Mouse (Mus musculus) hindbrain, embryonic 15.5 days (tissue): Measurements from ENCODE around the gene Slc13a3. TPM values are rescaled to one million over a fixed set of nuclear protein-coding genes. Genes with fewer than 3 reads are reported as not detected.

Experiments
- ATAC-seq: fragments of 200-750 bp; cut with Nextera tagmentation; 2 replicates; pipeline ENCODE4 v1.8.0; 2017; ENCODE audit warnings: low read depth, moderate number of reproducible peaks, moderate TSS enrichment; ENCODE audit not compliant: low FRiP score
- H3K27ac ChIP-seq: fragments of 300-500 bp; sonication (generic); replicated peaks from 2 replicates; pipeline ENCODE4 v1.5.1; 2015; ENCODE audit warnings: mild to moderate bottlenecking, inconsistent platforms
- H3K27me3 ChIP-seq: fragments of 300-500 bp; sonication (generic); 2 replicates; pipeline ENCODE4 v1.6.1; 2015; ENCODE audit warnings: control low read depth, inconsistent platforms
- H3K36me3 ChIP-seq: fragments of 300-500 bp; sonication (generic); 2 replicates; pipeline ENCODE4 v1.6.1; 2015; ENCODE audit warnings: control low read depth, inconsistent platforms
- H3K4me1 ChIP-seq: fragments of 300-500 bp; sonication (generic); replicated peaks from 2 replicates; pipeline ENCODE4 v1.6.1; 2015; ENCODE audit warnings: control low read depth, inconsistent platforms
- H3K4me2 ChIP-seq: fragments of 300-500 bp; sonication (generic); 2 replicates; pipeline ENCODE4 v1.6.1; 2015; ENCODE audit warnings: moderate library complexity, mild to moderate bottlenecking, inconsistent platforms
- H3K4me3 ChIP-seq: fragments of 300-500 bp; sonication (generic); 2 replicates; pipeline ENCODE4 v1.5.1; 2015; ENCODE audit warnings: mild to moderate bottlenecking, inconsistent platforms
- H3K9ac ChIP-seq: fragments of 300-500 bp; sonication (generic); 2 replicates; pipeline ENCODE4 v1.6.1; 2015; ENCODE audit warnings: inconsistent platforms
- H3K9me3 ChIP-seq: fragments of 300-500 bp; sonication (generic); 2 replicates; pipeline ENCODE4 v1.6.1; 2016; ENCODE audit warnings: control low read depth, inconsistent platforms
- WGBS: fragments of 180-500 bp; shearing (Covaris S2); methylation state at CpG from one replicate; pipeline ENCODE4 v1.1.7; 2015; 5-methylcytosine and 5-hydroxymethylcytosine counted together
- polyA plus RNA-seq: library from polyadenylated mRNA; unstranded; fragments of >200 nt; fragmentation: Nextera tagmentation; extraction: Ambion mirVana; gene quantifications from 2 replicates; pipeline ENCODE4 v1.2.1, GENCODE M21; 2015

The Slc13a3 gene
- polyA plus RNA-seq, 1 experiment from 2014 or later = 7.7 TPM

DNA sequence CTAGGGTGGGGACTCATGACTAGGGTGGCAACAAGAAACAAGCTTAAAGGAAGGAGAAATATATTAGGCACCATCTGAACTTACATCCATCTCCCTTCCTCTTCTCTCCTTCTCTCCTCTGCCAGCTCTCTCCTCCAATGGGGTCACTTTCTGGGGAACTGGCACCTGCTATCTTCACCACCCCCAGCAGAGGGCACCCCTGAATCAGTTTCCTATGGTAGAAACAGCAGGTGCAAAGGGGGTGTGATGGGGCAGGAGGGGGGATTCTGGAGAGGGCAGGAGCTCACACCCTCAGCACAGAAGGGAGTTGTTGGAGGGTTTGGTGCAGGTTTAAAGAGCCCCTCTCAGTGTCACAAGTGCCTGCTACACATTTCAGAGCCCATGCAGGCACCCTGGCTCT, 23.2 kb upstream of the Slc13a3 start:
- Histone ChIP-seq H3K9ac (no peak overlapping the region), H3K4me2 (no peak overlapping the region), H3K36me3 (no peaks in the 10 kb centered on the region), H3K4me3 (no peak overlapping the region), H3K9me3 (no peaks in the 10 kb centered on the region), H3K27me3 (no peaks in the 10 kb centered on the region), H3K4me1 (peaks cover 19% of the 10 kb centered on the region), H3K27ac (no peak overlapping the region)
- no peak for ATAC-seq

DNA sequence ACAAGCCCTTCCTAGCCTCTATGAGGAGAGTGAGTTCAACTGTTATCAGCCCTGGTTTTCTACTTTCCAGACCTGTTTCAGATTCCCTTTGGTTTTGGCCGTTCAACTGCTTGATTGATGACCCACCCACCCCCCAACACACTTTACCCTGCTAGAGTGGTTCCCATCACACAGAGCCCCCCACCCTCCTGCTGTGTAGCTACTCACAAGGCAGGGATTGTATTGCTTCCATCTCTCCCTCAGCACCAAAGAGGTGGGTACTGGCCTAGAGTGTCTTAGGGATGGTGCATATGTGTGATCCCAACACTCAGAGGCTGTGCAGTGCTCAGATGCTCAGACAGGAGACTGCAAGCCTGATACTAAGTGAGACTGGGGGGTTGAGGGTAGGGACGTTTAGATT, 21.5 kb upstream of the Slc13a3 start:
- Histone ChIP-seq H3K9me3 (no peaks in the 10 kb centered on the region), H3K4me2 (peak overlapping the region; percentile 70), H3K4me1 (peaks cover 19% of the 10 kb centered on the region), H3K27me3 (no peaks in the 10 kb centered on the region), H3K9ac (0 out of 2 replicates have a peak overlapping the region, but pooled peaks have one; percentile 75), H3K4me3 (peak overlapping the region; percentile 76; the same call in 1 of the 2 replicates), H3K36me3 (peaks cover 13% of the 10 kb centered on the region), H3K27ac (peak overlapping the region; percentile 88)
- no peak for ATAC-seq
- 28% methylated on average over 2 of the region's 2 CpGs for WGBS

DNA sequence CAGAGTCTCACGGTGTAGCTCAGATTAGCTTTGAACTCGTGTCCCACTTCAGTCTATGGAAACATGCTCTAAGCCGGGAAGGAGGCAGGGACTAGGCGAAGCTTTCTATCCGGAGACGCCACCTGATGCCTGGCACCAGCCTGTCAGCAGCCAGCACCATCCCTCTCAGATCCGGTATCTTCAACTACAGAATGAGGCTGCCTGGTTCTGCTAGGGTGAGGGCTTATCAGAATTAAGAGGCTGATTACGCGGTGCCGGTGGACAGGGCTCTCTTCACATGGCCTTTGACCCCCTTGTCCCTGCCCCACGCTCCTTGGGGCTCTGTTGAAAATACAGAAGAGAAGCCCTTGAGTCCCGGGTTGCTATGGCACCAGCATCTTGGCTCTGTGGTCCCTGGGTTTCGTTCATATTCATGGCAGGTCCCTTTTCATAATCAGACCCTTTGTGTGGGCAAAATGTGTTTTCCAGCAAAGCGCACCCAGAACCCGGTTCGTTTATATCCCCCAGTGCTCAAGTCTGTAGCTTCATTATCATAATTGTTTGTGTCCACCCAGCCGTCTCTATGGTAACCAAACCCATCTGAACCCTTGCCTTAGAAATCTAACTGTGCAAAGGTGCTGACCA, 20.7 kb upstream of the Slc13a3 start:
- peak; percentile 40 for ATAC-seq
- 5% methylated on average over 17 of the region's 17 CpGs for WGBS
- Histone ChIP-seq H3K4me3 (peak overlapping the region; percentile 76), H3K4me1 (peaks cover 19% of the 10 kb centered on the region), H3K27ac (peak overlapping the region; percentile 88), H3K9me3 (no peaks in the 10 kb centered on the region), H3K36me3 (peaks cover 21% of the 10 kb centered on the region), H3K4me2 (peak overlapping the region; percentile 70), H3K27me3 (no peaks in the 10 kb centered on the region), H3K9ac (peak overlapping the region; percentile 75)

DNA sequence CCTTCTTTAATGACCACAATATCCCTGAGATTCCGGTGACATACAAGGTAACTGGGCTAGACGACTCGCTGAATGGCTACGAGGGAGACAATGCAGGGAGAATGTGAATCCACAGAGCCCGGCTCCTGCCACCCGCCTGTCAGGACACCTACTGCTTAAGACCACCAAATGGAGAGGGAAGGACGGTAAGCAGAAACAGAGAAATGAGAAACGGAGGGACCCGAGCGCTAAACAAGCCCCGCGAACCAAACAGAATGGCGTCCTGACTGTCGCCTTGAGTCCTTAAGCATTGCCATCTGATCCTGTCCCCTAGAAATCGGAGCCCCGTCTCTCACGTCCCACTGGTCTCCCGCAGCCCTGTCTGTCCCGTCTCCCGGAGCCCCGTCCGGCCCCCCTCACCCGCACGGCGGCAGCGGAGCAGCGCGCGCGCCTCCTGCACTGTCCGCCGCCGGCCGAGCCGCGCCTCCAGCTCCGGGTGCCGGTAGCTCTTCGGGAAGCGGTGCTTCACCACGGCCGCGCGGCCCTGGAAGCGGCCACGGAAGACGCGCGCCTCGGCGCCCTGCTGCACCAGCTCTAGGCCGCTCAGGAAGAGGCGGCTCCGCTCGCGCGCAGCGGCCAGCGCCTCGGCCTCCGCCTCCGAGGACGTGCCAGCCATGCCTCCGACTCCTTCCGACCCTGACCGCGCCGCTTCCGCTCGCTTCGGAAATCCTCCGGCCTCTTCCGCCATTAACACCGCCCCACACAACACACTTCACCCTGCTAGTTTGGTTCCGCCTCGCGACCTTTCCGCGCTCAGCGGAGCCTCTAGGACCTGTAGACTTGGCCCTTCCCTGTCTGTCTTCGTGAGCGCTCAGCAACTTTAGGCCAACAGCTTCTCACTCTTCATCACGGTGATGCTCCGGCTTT, 19.9 kb upstream of the Slc13a3 start, which contains the start of gene Trp53rka:
Trp53rka (minus strand) TSS at position 677 of the 906 bp plus-strand sequence.
- Histone ChIP-seq H3K9ac (peak within 1 kb of the TSS; percentile 75), H3K36me3 (peaks cover 21% of the 10 kb centered on the region), H3K4me2 (peak within 1 kb of the TSS; percentile 70), H3K27ac (peak within 1 kb of the TSS; percentile 88), H3K27me3 (no peaks in the 10 kb centered on the region), H3K9me3 (no peaks in the 10 kb centered on the region), H3K4me1 (peaks cover 19% of the 10 kb centered on the region), H3K4me3 (peak within 1 kb of the TSS; percentile 76)
- WGBS = under 1% methylated on average over 83 of the region's 84 CpGs
- ATAC-seq = peak; percentile 91

DNA sequence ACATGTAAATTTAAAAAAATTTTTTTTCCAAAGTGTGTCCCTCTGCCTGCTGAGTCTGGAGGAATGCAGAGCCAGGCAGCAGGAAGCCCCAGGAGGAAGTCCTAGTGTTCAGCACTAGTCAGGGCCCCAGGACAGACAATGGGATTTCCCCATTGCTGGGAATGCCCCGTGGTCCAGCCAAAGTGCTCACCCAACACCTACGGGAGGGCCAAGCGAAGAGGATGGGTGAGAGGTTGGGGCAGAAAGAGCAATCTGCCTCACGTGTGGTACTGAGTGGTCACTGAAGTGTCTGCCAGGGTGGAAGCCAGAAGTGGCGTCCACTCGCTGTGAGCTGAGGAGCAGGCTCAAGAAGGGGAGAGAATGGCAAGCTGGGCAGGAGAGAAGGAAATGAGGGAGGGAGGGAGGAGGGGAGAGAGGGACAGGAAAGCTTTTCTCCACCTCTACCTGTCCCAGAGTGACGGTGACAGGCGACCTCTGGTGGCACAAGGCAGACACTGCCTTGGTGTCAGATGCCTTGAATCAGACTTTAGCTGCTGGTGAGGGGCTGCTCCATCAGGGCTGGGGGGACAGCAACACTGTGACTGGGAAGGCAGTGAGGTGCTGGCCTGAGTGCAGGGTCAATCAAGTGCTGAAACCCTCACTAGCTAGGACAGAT, 14.0 kb upstream of the Slc13a3 start:
- Histone ChIP-seq H3K27me3 (no peaks in the 10 kb centered on the region), H3K4me1 (peaks cover 15% of the 10 kb centered on the region), H3K36me3 (peaks cover 21% of the 10 kb centered on the region), H3K4me2 (no peak overlapping the region), H3K9ac (no peak overlapping the region), H3K27ac (0 out of 2 replicates have a peak overlapping the region, but pooled peaks have one; percentile 29), H3K4me3 (no peak overlapping the region), H3K9me3 (no peaks in the 10 kb centered on the region)
- WGBS = 20% methylated on average over 8 of the region's 8 CpGs
- ATAC-seq = peak; percentile 37; the same call in 1 of the 2 replicates

DNA sequence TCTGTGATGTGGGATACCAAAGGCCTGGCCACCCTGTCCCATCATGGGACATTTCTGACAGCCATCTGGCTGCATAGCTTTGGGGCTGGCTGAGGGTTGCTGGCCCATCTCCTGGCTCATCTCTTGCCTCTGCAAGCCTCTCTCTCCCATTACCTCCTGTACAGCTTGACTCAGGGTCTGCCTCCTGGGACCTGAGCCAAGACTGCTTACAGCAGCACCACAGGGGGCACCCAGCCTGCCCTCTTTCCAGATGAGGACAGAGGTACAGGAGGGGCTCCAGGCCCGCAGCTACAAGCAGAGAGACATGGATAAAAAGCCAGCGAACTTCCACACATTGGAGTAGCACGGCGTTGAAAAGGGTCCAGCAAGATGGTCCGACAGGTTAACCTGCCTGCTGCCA, 13.4 kb upstream of the Slc13a3 start:
- no peak overlapping the region for H3K4me3 ChIP-seq
- H3K9me3 ChIP-seq = no peaks in the 10 kb centered on the region
- 0 out of 2 replicates have a peak overlapping the region, but pooled peaks have one; percentile 29 for H3K27ac ChIP-seq
- peaks cover 21% of the 10 kb centered on the region for H3K36me3 ChIP-seq
- no peak overlapping the region for H3K4me2 ChIP-seq
- WGBS = 65% methylated on average over 5 of the region's 5 CpGs
- ATAC-seq = peak; percentile 29
- peaks cover 12% of the 10 kb centered on the region for H3K4me1 ChIP-seq
- no peak overlapping the region for H3K9ac ChIP-seq
- no peaks in the 10 kb centered on the region for H3K27me3 ChIP-seq

DNA sequence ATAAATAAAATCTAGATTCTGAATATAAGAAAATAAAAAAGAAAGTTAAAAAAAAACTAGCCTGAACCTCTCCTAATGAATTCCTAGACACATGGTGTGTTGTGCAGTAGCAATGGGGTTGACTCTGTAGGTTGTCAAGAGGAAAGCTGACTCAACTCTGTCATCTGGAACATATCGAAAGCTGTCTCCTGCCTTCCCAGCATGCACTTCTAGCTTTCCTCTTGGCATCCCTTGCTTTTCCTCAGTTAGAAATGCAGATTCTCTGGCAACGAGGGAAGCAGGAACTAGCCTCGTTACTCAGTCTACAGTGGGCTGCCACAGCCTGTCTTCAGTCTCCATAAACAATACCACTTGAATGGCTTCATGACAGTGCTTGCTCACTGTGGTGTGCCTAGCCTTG, 12.8 kb upstream of the Slc13a3 start:
- Histone ChIP-seq H3K9ac (no peak overlapping the region), H3K4me2 (no peak overlapping the region), H3K36me3 (peaks cover 21% of the 10 kb centered on the region), H3K27ac (no peak overlapping the region), H3K9me3 (no peaks in the 10 kb centered on the region), H3K4me3 (no peak overlapping the region), H3K27me3 (no peaks in the 10 kb centered on the region), H3K4me1 (peaks cover 12% of the 10 kb centered on the region)
- no peak for ATAC-seq
- 80% methylated on average over 3 of the region's 3 CpGs for WGBS

DNA sequence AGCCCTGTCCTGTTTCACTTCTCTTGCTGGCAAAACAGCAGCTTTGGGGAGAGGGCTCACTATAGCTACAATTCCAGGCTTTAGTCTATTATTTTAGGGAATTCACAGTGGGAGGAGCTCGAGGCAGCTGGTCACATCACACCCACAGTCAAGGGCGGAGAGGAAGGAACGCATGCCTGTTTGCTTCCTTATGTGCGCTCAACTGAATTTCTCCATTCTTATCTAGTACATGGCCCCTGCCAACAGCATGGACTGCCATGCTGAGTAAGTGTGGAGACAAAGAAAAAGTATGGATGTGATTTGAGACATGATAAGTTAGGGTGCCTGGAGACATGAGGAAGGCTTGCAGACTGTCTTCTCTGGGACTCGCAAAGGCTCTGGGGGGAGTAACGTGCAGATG, 11.1 kb upstream of the Slc13a3 start:
- Histone ChIP-seq H3K27me3 (no peaks in the 10 kb centered on the region), H3K27ac (no peak overlapping the region; the same call in 1 of the 2 replicates), H3K4me1 (peaks cover 12% of the 10 kb centered on the region), H3K9me3 (no peaks in the 10 kb centered on the region), H3K36me3 (peaks cover 4% of the 10 kb centered on the region), H3K9ac (no peak overlapping the region), H3K4me3 (no peak overlapping the region), H3K4me2 (no peak overlapping the region)
- 68% methylated on average over 6 of the region's 6 CpGs for WGBS
- no peak for ATAC-seq

DNA sequence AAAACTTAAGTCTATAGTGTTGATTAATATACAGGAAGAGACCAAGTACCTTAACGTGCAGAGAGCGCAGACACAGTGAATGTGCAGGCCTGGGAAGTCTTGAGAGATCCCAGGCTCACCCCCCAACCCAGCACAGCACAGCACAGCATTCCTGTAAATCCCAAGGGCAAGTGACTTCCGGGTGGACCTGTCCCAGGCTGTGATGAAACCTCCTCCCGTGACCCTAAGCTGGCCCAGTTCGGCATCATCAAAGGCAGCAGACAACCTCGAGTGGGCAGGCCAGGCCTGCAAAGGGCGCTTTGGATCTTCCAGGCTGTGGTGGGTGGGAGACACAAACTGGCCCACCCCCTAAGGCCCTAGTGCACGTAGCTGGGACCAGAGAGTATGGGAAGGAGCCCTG, 9.0 kb upstream of the Slc13a3 start:
- Histone ChIP-seq H3K4me3 (no peak overlapping the region), H3K27ac (no peak overlapping the region), H3K9ac (no peak overlapping the region), H3K4me1 (peaks cover 11% of the 10 kb centered on the region), H3K27me3 (no peaks in the 10 kb centered on the region), H3K4me2 (no peak overlapping the region), H3K36me3 (no peaks in the 10 kb centered on the region), H3K9me3 (no peaks in the 10 kb centered on the region)
- WGBS = 62% methylated on average over 8 of the region's 8 CpGs
- ATAC-seq = no peak

DNA sequence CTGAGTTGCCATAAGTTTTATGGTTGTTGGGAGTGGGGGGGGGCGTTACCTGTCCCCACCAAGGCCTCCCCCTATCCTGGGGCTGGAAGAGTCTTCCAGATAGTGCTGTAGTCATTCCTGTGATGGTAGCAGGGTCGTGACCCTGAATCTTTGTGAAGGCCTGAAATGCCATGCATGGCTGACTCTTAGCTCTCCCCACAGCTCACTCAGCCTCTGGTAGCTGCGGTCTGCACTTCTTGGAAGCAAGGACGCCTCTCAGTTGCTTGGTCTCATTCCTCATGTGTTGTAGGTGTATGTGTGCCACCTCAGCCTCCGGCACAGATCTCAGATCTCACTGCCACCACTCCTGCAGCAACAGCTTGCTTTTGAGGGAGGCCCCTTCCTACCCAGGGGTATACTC, 2.8 kb upstream of the Slc13a3 start:
- Histone ChIP-seq H3K4me2 (no peak overlapping the region), H3K9me3 (no peaks in the 10 kb centered on the region), H3K9ac (no peak overlapping the region), H3K4me3 (no peak overlapping the region), H3K27ac (no peak overlapping the region), H3K4me1 (peaks cover 6% of the 10 kb centered on the region), H3K36me3 (no peaks in the 10 kb centered on the region), H3K27me3 (peaks cover 16% of the 10 kb centered on the region; the same call in 1 of the 2 replicates)
- ATAC-seq = no peak
- WGBS = 48% methylated on average over 5 of the region's 5 CpGs

DNA sequence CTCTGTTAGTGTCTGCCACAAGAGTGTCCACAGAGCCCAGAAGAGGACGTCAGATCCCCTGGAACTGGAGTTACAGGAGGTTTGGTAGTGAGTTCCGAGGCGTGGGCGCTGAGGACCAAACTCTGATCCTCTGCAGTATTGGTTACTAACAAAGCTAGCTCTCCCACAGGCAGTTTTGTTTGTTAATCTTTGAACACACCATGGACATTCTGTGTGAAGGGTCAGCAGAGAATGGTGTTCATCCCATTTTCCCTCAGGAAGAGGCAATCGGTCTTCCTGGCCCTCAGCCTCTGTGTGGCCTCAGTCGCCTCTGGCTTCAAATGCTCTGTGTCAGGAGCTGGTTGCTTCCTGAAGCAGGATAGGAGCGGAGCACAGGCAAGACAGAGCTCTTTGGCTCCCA, 2.4 kb upstream of the Slc13a3 start:
- H3K27ac ChIP-seq = no peak overlapping the region
- no peak for ATAC-seq
- peaks cover 6% of the 10 kb centered on the region for H3K4me1 ChIP-seq
- H3K27me3 ChIP-seq = peaks cover 16% of the 10 kb centered on the region; the same call in 1 of the 2 replicates
- no peak overlapping the region for H3K9ac ChIP-seq
- H3K4me2 ChIP-seq = no peak overlapping the region
- 71% methylated on average over 7 of the region's 7 CpGs for WGBS
- no peaks in the 10 kb centered on the region for H3K9me3 ChIP-seq
- H3K36me3 ChIP-seq = no peaks in the 10 kb centered on the region
- no peak overlapping the region for H3K4me3 ChIP-seq

DNA sequence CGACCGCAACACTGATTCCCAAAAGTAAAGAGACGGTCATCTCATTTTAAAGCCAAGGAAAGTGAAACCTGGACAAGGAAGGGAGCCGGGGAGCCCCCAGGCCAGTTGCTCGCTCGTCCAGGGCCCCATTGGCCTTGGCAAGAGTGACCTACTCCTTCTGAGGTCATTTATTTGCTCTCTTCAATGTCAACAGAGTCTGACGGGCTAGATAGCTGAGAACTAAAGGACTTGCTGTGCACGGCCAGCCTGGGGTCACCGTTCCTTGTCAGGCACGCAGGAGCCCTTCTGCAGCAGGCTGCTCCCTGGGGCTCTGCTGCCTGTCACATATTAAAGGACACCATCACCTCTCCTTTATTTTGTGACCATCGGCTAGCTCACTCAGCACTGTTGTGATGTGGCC, 1.1 kb downstream of the Slc13a3 start:
- Histone ChIP-seq H3K4me1 (peaks cover 6% of the 10 kb centered on the region), H3K27ac (no peak overlapping the region), H3K4me3 (no peak overlapping the region), H3K4me2 (no peak overlapping the region), H3K9me3 (no peaks in the 10 kb centered on the region), H3K36me3 (no peaks in the 10 kb centered on the region), H3K27me3 (peaks cover 16% of the 10 kb centered on the region; the same call in 1 of the 2 replicates), H3K9ac (no peak overlapping the region)
- ATAC-seq = no peak
- whole genome bisulfite sequencing = 67% methylated on average over 11 of the region's 11 CpGs
